Mouse (Mus musculus) hindbrain, postnatal 0 days (tissue): ENCODE measurements at regions not wholly inside any gene's neighbourhood (a gene's known extent, or its start where the extent isn't known, plus 50 kb on each side); places are given as distances from the start of the nearest gene placed in this dataset.
"Not testable (repeated sequence)": the region's sequence is repeated elsewhere in the genome, so short reads cannot be mapped to it uniquely, and the experiment has no call there.

Experiments used
- ATAC-seq: fragments of 200-750 bp; cut with Nextera tagmentation; 2 replicates; pipeline ENCODE4 v1.8.0; 2017; ENCODE audit warnings: mild to moderate bottlenecking, moderate TSS enrichment, moderate library complexity
- DNase-seq: peaks from one replicate; pipeline ENCODE4 v3.0.0-alpha.2; 2015; ENCODE audit warnings: low spot score
- H3K27ac ChIP-seq: fragments of 300-500 bp; sonication (generic); 2 replicates; pipeline ENCODE4 v1.5.1; 2014; ENCODE audit warnings: mild to moderate bottlenecking
- H3K27me3 ChIP-seq: fragments of 300-500 bp; sonication (generic); 2 replicates; pipeline ENCODE4 v1.6.1; 2014; ENCODE audit warnings: low read length, mixed read lengths; ENCODE audit not compliant: insufficient read depth
- H3K36me3 ChIP-seq: fragments of 300-500 bp; sonication (generic); 2 replicates; pipeline ENCODE4 v1.6.1; 2014; ENCODE audit warnings: low read length, mixed read lengths; ENCODE audit not compliant: insufficient read depth
- H3K4me1 ChIP-seq: fragments of 300-500 bp; sonication (generic); 2 replicates; pipeline ENCODE4 v1.6.1; 2014; ENCODE audit warnings: antibody characterized with exemption, low read length, mixed read lengths; ENCODE audit not compliant: insufficient read depth
- H3K4me2 ChIP-seq: fragments of 300-500 bp; sonication (generic); 2 replicates; pipeline ENCODE4 v1.6.1; 2014; ENCODE audit warnings: low read depth, mild to moderate bottlenecking, low read length, moderate library complexity, mixed read lengths
- H3K4me3 ChIP-seq: fragments of 300-500 bp; sonication (generic); 2 replicates; pipeline ENCODE4 v1.5.1; 2014; ENCODE audit warnings: low read length
- H3K9ac ChIP-seq: fragments of 300-500 bp; sonication (generic); replicated peaks from 2 replicates; pipeline ENCODE4 v1.6.1; 2014; ENCODE audit warnings: mild to moderate bottlenecking, low read length, moderate library complexity, mixed read lengths
- H3K9me3 ChIP-seq: fragments of 300-500 bp; sonication (generic); 2 replicates; pipeline ENCODE4 v1.6.1; 2016; ENCODE audit warnings: low read length, mixed read lengths
- CTCF ChIP-seq: IDR thresholded peaks from 2 replicates; pipeline ENCODE4 v1.5.1; 2016; ENCODE audit warnings: antibody characterized with exemption, control low read depth, low read depth
- WGBS: fragments of 180-500 bp; shearing (Covaris S2); extraction: QIAGEN DNeasy Blood & Tissue Kit; methylation state at CpG from one replicate; pipeline ENCODE4 v1.1.7; 2014; 5-methylcytosine and 5-hydroxymethylcytosine counted together

DNA sequence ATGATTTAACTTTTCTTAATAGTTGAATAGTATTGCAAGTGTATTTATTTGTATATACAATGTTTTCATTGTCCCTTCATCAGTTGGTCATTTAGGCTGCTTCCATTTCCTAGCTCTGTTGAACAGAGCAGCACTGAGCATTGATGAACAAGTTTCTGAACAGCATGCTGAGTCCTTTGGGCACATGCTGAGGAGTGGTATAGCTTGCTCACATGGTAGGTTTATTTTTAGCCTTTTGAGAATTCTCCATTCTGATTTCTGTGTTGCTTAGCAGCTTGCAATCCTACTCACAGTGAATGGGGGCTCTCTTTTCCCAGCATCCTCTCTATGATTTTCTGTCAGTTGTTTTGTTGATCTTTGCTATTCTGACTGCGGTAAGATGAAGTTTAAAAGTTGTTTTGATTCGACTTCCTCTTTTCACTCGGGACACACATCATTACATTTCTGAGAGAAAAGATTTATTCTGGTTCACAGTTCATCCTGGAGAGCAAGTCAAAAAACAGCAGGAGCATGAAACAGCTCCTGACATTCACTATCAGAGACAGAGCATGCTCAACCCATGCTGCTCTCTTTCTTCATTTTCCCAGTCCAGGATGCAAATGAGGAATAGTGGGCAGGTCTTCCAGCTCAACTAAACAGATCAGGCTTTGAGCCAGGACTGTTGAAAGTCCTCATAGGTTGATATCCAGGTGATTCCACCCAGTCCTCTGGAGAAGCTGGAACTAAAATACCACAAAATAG is 413.1 kb downstream of the Gm37988 start:
- peak; percentile 47 for DNase-seq
- Histone ChIP-seq H3K4me2 (no peak overlapping the region), H3K9ac (no peak overlapping the region), H3K36me3 (no peaks in the 10 kb centered on the region), H3K27ac (no peak overlapping the region), H3K4me1 (no peaks in the 10 kb centered on the region), H3K27me3 (no peaks in the 10 kb centered on the region), H3K9me3 (no peaks in the 10 kb centered on the region), H3K4me3 (no peak overlapping the region)
- 34% methylated on average over 3 of the region's 3 CpGs for WGBS
- TF ChIP-seq CTCF: no peak
- peak; percentile 88 for ATAC-seq

DNA sequence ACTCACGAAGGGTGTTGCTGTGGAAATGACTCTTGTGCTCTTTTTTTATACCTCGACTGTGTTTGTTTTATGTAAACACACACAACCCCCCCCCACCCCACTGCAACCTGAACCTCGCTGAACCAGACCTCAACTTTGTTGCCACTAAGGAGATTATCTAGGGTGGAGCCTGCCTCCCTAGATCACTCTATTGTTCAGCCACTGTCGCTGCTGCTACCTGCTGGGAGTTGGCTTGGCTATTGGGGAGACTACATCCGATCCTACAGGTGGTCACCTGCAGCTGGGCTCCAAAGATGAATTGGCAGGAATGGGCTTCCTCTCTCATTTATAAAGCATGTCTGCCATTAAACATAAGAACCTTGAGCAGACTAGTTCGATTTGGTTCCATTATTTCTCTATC is 420.2 kb downstream of the Gm37988 start:
- Histone ChIP-seq H3K9me3 (no peaks in the 10 kb centered on the region), H3K4me2 (no peak overlapping the region), H3K27ac (no peak overlapping the region), H3K4me3 (no peak overlapping the region), H3K9ac (no peak overlapping the region), H3K36me3 (no peaks in the 10 kb centered on the region), H3K27me3 (no peaks in the 10 kb centered on the region), H3K4me1 (no peaks in the 10 kb centered on the region)
- TF ChIP-seq CTCF: no peak
- ATAC-seq (no peak), DNase-seq (no peak)
- 38% methylated on average over 6 of the region's 6 CpGs for WGBS

DNA sequence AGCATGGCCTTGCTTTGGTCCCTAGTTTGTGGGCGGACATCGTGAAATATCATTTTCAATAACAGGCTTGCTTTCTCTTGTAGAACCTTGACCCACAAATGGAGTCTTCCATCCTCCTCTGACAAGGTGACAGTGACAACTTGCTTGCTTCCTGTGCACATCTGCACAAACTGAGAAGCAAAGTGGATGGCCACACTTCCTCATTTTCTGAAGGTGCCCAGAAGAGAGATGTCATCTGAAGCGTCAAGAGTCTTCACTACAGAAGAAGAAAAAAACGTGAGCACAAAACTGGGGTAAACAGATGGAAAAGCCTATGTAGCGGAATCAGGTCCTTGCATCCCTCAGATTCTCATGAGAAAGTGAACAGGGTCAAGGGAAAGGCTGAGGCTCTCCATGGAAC is 423.5 kb downstream of the Gm37988 start:
- Histone ChIP-seq H3K9ac (no peak overlapping the region), H3K36me3 (no peaks in the 10 kb centered on the region), H3K4me2 (no peak overlapping the region), H3K27me3 (no peaks in the 10 kb centered on the region), H3K9me3 (no peaks in the 10 kb centered on the region), H3K4me3 (no peak overlapping the region), H3K4me1 (no peaks in the 10 kb centered on the region), H3K27ac (no peak overlapping the region)
- DNase-seq: no peak
- 87% methylated on average over 5 of the region's 5 CpGs for WGBS
- no peak for TF ChIP-seq CTCF
- no peak for ATAC-seq

DNA sequence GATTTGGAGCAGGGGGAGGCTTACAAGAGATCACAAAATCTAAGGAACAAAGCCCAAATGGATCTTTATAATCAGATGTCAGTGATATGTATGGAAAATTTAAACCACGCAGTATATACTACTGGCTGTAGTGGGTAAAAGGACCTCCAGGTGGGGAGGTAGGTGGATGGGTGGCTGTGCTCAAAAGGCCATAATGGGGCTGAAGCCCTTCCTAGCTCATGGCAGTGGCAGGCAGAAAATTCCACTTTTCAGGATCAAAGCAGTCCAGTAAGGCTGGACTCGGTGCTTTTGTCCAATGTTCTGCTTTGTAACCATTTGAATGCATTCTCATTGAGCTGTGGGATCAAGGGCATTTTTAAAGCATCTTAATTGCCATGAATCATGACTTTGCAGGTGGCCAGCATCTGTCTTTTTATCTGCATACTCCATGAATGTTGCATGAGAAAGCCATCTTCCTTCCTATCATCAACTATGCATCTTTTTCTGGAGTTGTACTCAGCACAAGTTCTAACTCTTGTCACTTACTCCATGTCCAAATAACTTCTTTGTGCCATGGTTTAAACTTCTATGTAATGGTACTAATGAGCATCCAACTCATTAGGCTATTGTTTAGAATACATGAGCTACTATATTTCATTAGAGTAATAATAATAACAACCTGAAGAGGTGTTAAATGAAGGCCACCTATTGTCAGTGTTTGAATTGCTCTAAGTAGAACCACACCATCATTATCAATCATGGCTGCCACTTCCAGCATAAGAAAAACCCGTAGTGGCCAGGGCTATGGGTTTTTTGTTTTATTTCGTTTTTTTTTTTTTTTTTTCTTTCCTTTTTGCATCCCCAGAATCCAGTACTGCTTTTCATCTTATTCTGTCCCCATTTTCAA is 424.5 kb downstream of the Gm37988 start:
- no peaks in the 10 kb centered on the region for H3K36me3 ChIP-seq
- no peaks in the 10 kb centered on the region for H3K4me1 ChIP-seq
- no peak for TF ChIP-seq CTCF
- no peak for ATAC-seq
- H3K27me3 ChIP-seq: no peaks in the 10 kb centered on the region
- no peak overlapping the region for H3K9ac ChIP-seq
- H3K4me2 ChIP-seq: no peak overlapping the region
- no peak overlapping the region for H3K4me3 ChIP-seq
- 25% methylated on average over 4 of the region's 4 CpGs for WGBS
- no peak for DNase-seq
- H3K27ac ChIP-seq: no peak overlapping the region
- no peaks in the 10 kb centered on the region for H3K9me3 ChIP-seq

DNA sequence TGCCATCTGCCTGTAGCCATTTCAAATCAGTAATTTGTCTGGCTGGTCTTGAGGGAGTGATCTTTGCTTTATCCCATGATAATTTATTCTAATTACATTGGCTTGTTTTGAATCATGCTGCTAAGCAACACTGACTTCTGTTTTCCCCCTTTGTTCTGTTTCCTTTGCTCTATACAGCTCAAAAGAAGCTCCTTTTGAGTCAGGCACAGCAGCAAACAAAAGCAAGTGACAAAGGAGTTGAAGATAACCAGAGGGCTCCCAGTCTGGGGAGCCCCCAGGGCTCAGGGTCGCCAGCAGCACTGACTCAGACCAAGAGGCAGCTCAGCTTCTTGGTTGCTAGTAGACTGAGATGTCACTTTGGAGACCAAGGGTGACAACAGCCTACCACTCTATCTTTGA is 425.2 kb downstream of the Gm37988 start:
- ATAC-seq (peak; percentile 92), DNase-seq (peak; percentile 53)
- no peaks in the 10 kb centered on the region for H3K27me3 ChIP-seq
- no peak for TF ChIP-seq CTCF
- WGBS: 17% methylated on average over 1 of the region's 1 CpGs
- H3K9ac ChIP-seq: no peak overlapping the region
- no peak overlapping the region for H3K4me2 ChIP-seq
- no peak overlapping the region for H3K27ac ChIP-seq
- no peaks in the 10 kb centered on the region for H3K36me3 ChIP-seq
- no peaks in the 10 kb centered on the region for H3K4me1 ChIP-seq
- H3K9me3 ChIP-seq: no peaks in the 10 kb centered on the region
- H3K4me3 ChIP-seq: no peak overlapping the region

DNA sequence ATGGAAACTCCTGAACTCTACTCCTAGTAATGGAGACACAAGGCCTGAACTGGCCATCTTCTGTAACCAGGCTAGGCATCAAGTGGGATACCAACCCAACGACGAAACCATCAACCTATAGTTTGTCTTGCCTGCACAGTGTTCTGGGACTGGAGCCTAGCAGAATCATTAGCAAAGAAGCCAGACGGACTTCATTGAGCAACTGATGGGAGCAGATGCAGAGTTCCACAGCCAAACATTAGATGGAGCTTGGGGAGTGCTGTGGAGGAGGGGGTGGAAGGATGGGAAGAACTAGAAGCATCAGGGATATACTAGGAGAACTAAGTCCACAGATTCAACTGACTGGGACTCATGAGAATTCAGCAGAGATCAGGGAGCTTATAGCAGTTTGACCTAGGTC is 435.5 kb downstream of the Gm37988 start:
- no peak overlapping the region for H3K27ac ChIP-seq
- no peak for ATAC-seq
- no peak overlapping the region for H3K4me3 ChIP-seq
- H3K9ac ChIP-seq: no peak overlapping the region
- H3K27me3 ChIP-seq: no peaks in the 10 kb centered on the region
- 88% methylated on average over 3 of the region's 3 CpGs for WGBS
- H3K4me2 ChIP-seq: no peak overlapping the region
- no peaks in the 10 kb centered on the region for H3K9me3 ChIP-seq
- no peaks in the 10 kb centered on the region for H3K4me1 ChIP-seq
- TF ChIP-seq CTCF: no peak
- DNase-seq: no peak
- no peaks in the 10 kb centered on the region for H3K36me3 ChIP-seq

DNA sequence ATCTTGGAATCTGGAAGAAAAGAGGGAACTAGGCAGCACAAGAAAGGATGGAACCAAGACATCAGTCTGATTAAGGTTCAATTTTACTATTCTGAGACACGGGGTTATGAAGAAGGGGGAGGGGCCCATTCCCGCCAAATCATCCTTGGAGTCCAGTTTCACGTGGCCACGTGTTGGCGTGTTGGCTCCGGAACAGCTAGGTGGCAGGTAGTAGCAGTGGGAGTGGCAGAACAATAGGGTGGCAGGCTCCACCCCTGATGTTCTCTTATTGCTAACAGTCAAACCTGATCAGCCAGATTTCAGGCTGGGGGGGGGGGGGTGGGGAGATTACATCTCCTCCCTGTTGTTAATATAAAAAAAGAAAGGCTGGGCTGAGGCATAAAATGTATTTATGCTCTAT is 453.2 kb downstream of the Gm37988 start:
- not testable (repeated sequence) for ATAC-seq, H3K9ac ChIP-seq
- WGBS: 67% methylated on average over 6 of the region's 6 CpGs

DNA sequence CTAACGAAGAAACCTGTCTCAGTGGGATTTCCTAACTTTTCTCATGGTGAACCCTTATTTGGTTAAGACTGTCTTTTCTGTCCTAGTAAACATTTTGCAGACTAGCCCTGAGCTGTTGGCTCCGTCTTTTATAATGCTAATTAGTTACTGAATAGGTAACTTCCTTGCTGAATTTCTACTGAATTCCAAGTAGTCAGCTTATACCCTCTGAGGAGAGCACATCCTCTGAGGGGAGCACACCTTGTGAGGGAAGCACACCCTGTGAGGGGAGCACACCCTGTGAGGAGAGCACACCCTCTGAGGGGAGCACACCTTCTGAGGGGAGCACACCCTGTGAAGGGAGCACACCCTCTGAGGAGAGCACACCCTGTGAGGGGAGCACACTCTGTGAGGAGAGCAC is 453.6 kb downstream of the Gm37988 start:
- H3K9me3 ChIP-seq, H3K4me2 ChIP-seq, H3K36me3 ChIP-seq, H3K27ac ChIP-seq, H3K9ac ChIP-seq, H3K4me1 ChIP-seq, ATAC-seq, H3K27me3 ChIP-seq, H3K4me3 ChIP-seq, DNase-seq: not testable (repeated sequence)
- 42% methylated on average over 2 of the region's 2 CpGs for WGBS

More for the DNA sequence above, 453.2 kb downstream of the Gm37988 start:
- H3K4me3 ChIP-seq, H3K27ac ChIP-seq, H3K27me3 ChIP-seq, H3K36me3 ChIP-seq, H3K4me1 ChIP-seq, DNase-seq, H3K4me2 ChIP-seq, H3K9me3 ChIP-seq: not testable (repeated sequence)
